Mouse (Mus musculus) naive thymus-derived CD4-positive, alpha-beta T cell, adult 5 months (primary cell): ENCODE measurements around the gene Slc18a3. TPM values are rescaled to one million over a fixed set of nuclear protein-coding genes. Genes with fewer than 3 reads are reported as not detected.

Source experiments
- polyA plus RNA-seq: library from polyadenylated mRNA; unstranded; fragments of 100-300 nt; shearing (Covaris generic); gene quantifications from one replicate; pipeline ENCODE4 v1.2.1, GENCODE M21; 2017

The Slc18a3 gene
- polyA plus RNA-seq = not detected

GRCm38 (mm10) chr14:32464601-32465505, at the start of gene Slc18a3:
Gene Slc18a3 (minus strand): TSS chr14:32464850.

DNA sequence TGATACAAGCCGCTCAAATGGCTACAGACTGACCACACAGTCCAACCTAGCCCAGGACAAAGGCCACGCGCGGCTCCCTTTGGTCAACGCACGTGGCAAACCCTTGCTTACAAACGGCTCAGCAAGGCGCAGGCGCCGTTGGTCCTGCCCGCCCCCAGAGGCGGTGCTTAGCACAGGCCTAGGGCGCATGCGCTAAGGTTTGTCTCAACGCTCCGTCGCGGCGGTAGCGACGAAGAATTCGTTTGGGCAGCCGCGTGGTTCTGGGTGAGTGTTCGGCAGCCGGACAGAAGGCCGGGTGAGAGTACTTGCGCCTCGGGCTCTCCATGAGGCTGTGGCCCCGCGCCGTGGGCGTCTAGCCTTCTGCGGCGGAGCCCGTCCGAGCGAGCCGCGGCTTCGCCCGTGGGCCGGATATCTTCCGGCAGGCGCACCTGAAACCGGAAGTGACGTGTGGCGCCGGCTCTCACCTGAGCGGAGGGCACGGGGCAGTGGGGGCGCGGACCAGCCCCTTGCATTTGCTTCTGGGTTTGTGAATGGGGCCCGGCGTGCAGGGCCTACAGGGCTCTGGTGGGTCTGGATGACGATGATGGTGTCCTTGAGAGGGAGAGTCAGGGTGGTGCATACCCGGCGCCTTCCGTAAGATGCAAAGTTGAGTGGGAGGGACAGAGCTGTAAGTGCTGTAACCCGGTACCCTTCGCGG, 48.8 kb upstream of the Slc18a3 start, which contains the start of gene Ercc6:
TSS of gene Ercc6 (plus strand) at position 186 of the 697 bp plus-strand sequence.

DNA sequence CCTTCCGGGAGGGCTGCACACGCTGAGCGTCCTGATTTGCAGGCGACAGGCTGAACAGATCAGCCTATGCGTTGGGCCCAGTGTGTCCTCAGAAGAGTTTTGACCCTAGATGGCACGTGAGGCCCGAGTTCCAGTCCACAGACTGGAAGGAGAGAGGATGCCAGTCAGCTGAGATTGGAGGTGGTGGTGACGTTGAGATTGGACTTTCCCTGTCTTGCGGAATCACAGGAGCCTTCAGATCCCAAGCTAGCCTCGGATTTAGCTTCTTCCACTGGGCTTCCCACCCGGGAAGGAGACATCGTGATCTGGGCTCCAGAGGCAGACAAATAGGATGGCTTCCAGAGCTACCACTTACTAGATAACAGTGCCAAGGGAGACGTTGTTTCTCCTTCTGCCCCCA, 1.2 kb upstream of the Slc18a3 start, which contains the start of gene Chat:
TSS of gene Chat (minus strand) at position 101 of the 400 bp plus-strand sequence.

Other genes with a start within 250 kb of the Slc18a3 start
- gene Ogdhl, start 142.8 kb downstream of the Slc18a3 start, polyA plus RNA-seq = 0.10 TPM
- gene 1700024G13Rik, start 76.5 kb downstream of the Slc18a3 start, polyA plus RNA-seq = not detected
- 0.19 TPM for gene Chat, start 1.1 kb upstream of the Slc18a3 start, polyA plus RNA-seq
- gene Ercc6, start 48.7 kb upstream of the Slc18a3 start, polyA plus RNA-seq = 52.4 TPM
- gene Prrxl1, start 134.6 kb upstream of the Slc18a3 start, polyA plus RNA-seq = not detected
- gene 3425401B19Rik, start 220.4 kb upstream of the Slc18a3 start, polyA plus RNA-seq = not detected